Mouse (Mus musculus) spleen, postnatal 14 days (tissue): ENCODE data around the gene Lamp1.

Experiments used
- DNase-seq, 2 experiments: peaks; one replicate each; pipeline ENCODE4 v3.0.0; 2021 to 2022; ENCODE audit warnings: low spot score in 2 of 2

Lamp1 gene

GRCm38 (mm10) chr8:13200301-13201012, 41.5 kb downstream of the Lamp1 start, which contains the start of gene Grtp1:
Gene Grtp1 (minus strand): TSS chr8:13200620.
- DNase-seq, result peak; percentile 38 to 39

- peak in 1 of 2 experiments; percentile 7 for DNase-seq
Observed at GRCm38 (mm10) chr8:13201013-13201334, 42.0 kb downstream of the Lamp1 start.

- DNase-seq, result no peak
Observed at GRCm38 (mm10) chr8:13202041-13202440, 43.1 kb downstream of the Lamp1 start.

GRCm38 (mm10) chr8:13202806-13203205, 43.8 kb downstream of the Lamp1 start:
- DNase-seq, result peak; percentile 43 to 47

GRCm38 (mm10) chr8:13203472-13203871, 44.5 kb downstream of the Lamp1 start:
- peak in 1 of 2 experiments; percentile 56 for DNase-seq

- DNase-seq, result peak in 1 of 2 experiments; percentile 31
Observed at GRCm38 (mm10) chr8:13204371-13205140, 45.6 kb downstream of the Lamp1 start.

- no peak for DNase-seq
Observed at GRCm38 (mm10) chr8:13205311-13205710, 46.4 kb downstream of the Lamp1 start.

GRCm38 (mm10) chr8:13206290-13206689, 47.3 kb downstream of the Lamp1 start:
- no peak for DNase-seq

- DNase-seq, result no peak
Observed at GRCm38 (mm10) chr8:13208627-13209355, 49.8 kb downstream of the Lamp1 start.

- DNase-seq, result no peak
Observed at GRCm38 (mm10) chr8:13209770-13210169, 50.8 kb downstream of the Lamp1 start.

- peak; percentile 74 to 83 for DNase-seq
Observed at GRCm38 (mm10) chr8:13213479-13214268, 54.7 kb downstream of the Lamp1 start.

GRCm38 (mm10) chr8:13216386-13216785, 57.4 kb downstream of the Lamp1 start:
- DNase-seq, result no peak

GRCm38 (mm10) chr8:13217093-13217492, 58.1 kb downstream of the Lamp1 start:
- no peak for DNase-seq

- DNase-seq, result no peak
Observed at GRCm38 (mm10) chr8:13217986-13218385, 59.0 kb downstream of the Lamp1 start.

- no peak for DNase-seq
Observed at GRCm38 (mm10) chr8:13218441-13218840, 59.5 kb downstream of the Lamp1 start.

- DNase-seq, result no peak
Observed at GRCm38 (mm10) chr8:13224426-13224825, 65.5 kb downstream of the Lamp1 start.
